Mouse (Mus musculus) frontal cortex, postnatal 14 days (tissue): ENCODE measurements around the gene Trim27.

ENCODE experiments used
- DNase-seq, 2 experiments: peaks; one replicate each; pipeline ENCODE4 v3.0.0; 2022; ENCODE audit warnings: low spot score in 2 of 2

Trim27 gene

GRCm38 (mm10) chr13:21221656-21222462 is 42.6 kb downstream of the Trim27 start:
- DNase-seq: no peak

DNA sequence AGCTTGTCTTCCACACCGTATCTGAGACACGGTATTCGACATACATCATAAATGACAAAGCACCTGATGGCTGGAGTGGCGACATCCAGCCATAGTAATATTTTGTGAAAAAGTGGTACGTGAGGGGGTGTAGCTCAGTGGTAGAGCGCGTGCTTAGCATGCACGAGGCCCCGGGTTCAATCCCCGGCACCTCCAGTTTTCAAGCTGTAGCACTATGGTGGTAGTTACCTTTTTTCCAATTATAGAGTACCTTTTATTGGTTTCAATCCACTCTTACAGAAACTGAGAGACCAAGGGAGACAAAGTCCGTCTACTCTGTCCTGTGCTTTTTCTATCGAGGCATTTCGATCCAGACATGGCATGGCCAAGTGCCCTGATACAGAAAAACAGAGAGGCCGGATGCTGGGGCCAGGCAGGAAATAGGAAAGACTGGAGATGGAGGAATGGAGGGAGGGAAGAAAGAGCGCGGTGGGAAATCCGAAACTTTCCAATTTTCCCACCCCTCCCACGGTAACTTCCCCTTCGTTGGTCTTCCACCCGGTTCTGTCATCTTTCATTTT is 43.3 kb downstream of the Trim27 start:
- DNase-seq: peak; percentile 79 to 93

DNA sequence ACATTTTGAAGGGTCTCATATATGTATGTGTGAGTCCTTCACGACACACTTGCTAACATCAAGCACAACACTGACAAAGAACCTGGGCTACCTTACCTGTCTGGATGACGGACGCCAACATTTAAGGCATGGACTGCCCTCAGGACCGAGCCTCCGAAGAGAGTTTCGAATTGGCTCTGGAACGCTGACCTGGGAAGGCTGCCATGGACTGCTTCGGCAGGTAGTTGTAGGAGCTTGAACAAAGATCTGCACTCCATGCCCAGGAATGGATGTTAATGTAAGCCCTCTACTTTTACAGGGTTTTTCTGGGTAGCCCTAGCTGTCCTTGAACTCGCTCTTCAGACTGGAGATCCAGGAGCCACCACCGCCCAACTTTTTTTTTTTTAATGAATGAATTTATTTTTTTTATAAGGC is 44.0 kb downstream of the Trim27 start:
- no peak for DNase-seq

- DNase-seq: no peak
Measured at GRCm38 (mm10) chr13:21224376-21224775, 45.1 kb downstream of the Trim27 start.

DNA sequence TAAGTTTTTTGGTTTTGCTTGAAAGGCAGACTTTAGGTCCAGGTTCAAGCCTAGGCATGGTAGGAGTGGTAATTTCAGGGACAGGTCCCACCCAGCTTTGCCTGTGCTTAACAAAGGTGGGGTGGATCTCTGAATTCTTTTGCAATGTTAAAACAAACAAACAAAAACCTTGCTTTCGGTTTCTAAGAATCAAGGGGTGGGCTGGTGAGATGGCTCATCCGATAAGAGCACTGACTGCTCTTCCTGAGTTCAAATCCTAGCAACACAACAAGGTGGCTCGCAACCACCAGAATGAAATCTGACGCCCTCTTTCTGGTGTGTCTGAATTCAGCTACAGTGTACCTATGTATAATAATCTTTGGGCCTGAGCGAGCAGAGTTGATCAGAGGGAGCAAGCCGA is 46.0 kb downstream of the Trim27 start:
- no peak for DNase-seq

DNA sequence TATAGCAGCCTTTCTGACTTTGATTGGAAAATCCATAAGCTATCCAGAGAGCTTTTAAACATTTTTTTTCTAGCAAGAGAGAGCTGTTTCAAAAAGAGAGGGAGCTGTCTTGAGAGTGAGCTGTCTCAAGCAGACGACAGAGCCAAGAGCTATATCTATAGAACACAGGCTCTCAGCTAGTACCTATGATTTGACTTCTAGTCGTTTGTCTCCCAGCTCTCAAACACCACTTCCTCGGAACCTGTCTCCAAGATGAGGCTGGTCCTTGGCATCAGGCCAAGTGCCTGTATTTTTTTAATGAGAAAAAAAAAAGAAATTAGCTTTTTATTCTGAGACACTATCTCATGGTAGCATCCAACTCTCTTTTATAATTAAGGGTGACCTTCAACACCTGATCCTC is 46.8 kb downstream of the Trim27 start:
- DNase-seq: no peak

DNA sequence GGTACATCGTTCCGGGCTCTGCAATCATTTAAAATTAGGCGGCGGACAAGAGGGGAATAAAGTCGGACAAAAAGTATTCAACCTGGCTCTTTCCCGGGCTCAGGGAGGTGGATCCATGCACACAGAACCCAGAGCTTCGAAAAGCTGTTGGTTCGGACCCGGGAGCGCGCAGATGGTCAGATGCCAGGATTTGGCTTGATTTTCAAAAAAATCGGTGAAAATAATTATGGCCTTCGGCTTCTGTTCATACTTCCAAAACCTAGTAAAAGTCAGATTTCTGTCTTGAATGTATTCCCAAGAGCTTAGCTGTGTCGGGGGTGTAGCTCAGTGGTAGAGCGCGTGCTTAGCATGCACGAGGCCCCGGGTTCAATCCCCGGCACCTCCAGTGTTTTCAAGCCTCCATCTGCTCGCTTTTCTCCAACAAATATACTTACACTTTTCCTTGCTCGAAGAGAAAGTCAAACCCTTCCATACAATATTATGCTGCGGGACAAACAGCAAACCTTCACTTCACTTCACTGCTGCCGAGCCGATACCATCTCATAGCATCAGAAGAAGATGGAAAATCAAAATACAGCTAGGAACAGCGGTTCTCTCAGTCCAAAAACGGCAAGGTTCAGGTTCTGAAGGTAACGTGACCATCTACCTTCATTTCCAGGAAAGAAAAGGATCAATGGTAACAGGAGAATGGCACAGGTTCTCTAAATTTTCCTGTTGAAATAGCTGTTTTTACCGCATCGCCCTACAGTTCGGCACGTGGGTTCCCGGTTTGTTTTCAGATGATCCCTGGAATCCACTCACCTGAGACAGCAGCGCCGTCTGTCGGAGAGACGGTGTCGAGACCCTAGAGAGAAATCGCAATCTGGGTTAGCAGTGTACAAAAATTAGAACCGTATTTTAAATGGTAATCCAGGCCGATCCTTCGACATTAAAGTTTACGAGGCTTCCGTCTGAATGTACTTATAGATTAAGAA is 54.8 kb downstream of the Trim27 start:
- DNase-seq: peak; percentile 64 to 84

DNA sequence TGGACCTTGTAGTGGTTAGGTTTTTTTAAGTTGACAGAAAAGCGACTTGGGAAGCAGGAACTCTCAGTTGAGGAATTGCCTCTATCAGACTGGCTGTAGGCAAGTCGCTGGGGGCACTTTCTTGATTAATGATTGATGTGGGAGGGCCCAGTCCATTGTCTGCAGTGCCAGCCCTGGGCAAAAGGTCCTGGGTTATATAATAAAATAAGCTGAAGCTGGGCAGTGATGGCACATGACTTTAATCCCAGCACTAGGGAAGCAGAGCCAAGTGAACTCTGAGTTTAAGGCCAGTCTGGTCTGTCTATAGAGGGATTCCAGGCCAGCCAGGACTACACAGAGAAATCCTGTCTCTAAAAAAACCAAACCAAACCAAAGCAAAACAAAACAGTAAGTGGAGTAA is 57.5 kb downstream of the Trim27 start:
- DNase-seq: no peak

- no peak for DNase-seq
Measured at GRCm38 (mm10) chr13:21237161-21237560, 57.9 kb downstream of the Trim27 start.

- peak in 1 of 2 experiments; percentile 50 for DNase-seq
Measured at GRCm38 (mm10) chr13:21240788-21241187, 61.5 kb downstream of the Trim27 start.

DNA sequence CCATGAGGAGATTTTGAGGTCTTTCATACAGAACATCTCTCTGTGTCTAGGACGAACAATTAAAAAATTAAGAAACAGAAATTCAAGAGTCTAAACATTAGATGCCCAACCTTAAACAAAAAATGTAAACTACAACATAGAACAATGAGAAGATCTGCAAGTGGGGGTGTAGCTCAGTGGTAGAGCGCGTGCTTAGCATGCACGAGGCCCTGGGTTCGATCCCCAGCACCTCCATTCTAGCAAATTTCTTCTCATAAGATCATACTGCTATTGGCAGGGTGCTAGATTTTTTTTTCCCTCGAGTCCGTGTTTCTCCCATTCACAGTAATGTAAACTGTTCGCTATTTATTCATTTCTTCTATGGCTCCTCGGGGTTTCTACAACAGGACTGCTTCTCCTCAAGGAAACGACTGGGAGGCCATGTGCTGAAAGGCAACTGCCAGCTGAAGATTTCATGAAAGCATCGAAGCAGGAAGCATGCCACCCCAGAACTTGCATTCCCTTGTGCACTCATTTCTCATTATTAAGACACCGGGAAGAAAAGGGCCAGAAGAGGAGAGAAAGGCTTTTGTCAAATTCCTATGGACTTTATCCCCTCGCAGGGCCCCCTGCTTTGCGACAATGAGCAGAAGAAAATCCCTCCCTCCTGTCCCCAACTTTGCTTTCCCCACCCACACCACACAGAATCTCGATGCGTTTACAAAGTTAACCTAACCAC is 63.3 kb downstream of the Trim27 start:
- no peak for DNase-seq

GRCm38 (mm10) chr13:21243196-21243595 is 64.0 kb downstream of the Trim27 start:
- no peak for DNase-seq

DNA sequence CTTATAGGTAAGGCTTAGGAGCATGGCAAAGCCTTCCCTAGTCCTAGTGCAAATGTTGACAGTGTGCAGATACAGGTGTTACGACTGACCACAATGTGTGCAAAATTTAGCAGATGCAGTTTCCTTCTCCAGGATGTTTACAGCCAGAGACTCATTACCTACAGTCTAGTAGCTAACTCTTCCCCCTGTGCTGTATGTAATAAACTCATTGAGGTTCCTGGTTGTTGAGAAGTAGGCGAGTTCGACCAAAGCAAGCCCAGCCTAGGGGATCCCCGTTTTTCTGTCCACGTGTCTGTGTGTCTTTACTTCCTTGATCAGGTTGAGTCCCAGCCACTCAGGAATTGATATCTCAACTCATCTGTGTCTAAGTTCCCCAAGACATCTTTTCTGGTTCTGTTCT is 64.8 kb downstream of the Trim27 start:
- DNase-seq: no peak
